Mouse (Mus musculus) gonadal fat pad, adult 2 months (tissue): ENCODE results near the gene Exosc7. TPM values are rescaled to one million over a fixed set of nuclear protein-coding genes. Genes with fewer than 3 reads are reported as not detected.

Experiments
- DNase-seq: peaks from one replicate; pipeline ENCODE4 v3.0.0-alpha.2; 2012; ENCODE audit warnings: low read depth
- polyA plus RNA-seq: library from polyadenylated mRNA; depleted of rRNA; stranded (reverse); fragments of >200 nt; gene quantifications from 2 replicates; pipeline ENCODE4 v1.2.3, GENCODE M21; 2012

Exosc7 gene
- polyA plus RNA-seq, 1 experiment = 25.5 TPM

GRCm38 (mm10) chr9:123138891-123139474, 26.0 kb downstream of the Exosc7 start:
- DNase-seq = no peak

GRCm38 (mm10) chr9:123139887-123140614, 27.0 kb downstream of the Exosc7 start:
- DNase-seq = no peak

GRCm38 (mm10) chr9:123148430-123148829, 35.4 kb downstream of the Exosc7 start:
- DNase-seq = no peak

GRCm38 (mm10) chr9:123150241-123151020, 37.4 kb downstream of the Exosc7 start, which contains the start of gene Clec3b:
TSS of gene Clec3b (plus strand) at chr9:123150946.
- DNase-seq = no peak

- no peak for DNase-seq
Measured at GRCm38 (mm10) chr9:123151561-123151960, 38.5 kb downstream of the Exosc7 start.

- no peak for DNase-seq
Measured at GRCm38 (mm10) chr9:123152026-123152425, 39.0 kb downstream of the Exosc7 start.

GRCm38 (mm10) chr9:123153121-123153520, 40.1 kb downstream of the Exosc7 start:
- DNase-seq = no peak

GRCm38 (mm10) chr9:123156910-123157361, 43.9 kb downstream of the Exosc7 start:
- DNase-seq = no peak

- DNase-seq = no peak
Measured at GRCm38 (mm10) chr9:123157699-123158098, 44.7 kb downstream of the Exosc7 start.

GRCm38 (mm10) chr9:123158125-123158836, 45.3 kb downstream of the Exosc7 start:
- DNase-seq = no peak

GRCm38 (mm10) chr9:123159330-123159729, 46.3 kb downstream of the Exosc7 start:
- DNase-seq = no peak

GRCm38 (mm10) chr9:123161792-123162191, 48.8 kb downstream of the Exosc7 start:
- DNase-seq = no peak

GRCm38 (mm10) chr9:123162985-123163694, 50.1 kb downstream of the Exosc7 start:
- DNase-seq = no peak

GRCm38 (mm10) chr9:123165781-123166443, 52.9 kb downstream of the Exosc7 start:
- DNase-seq = no peak

GRCm38 (mm10) chr9:123173760-123174159, 60.7 kb downstream of the Exosc7 start:
- no peak for DNase-seq

GRCm38 (mm10) chr9:123174356-123174755, 61.3 kb downstream of the Exosc7 start:
- no peak for DNase-seq

GRCm38 (mm10) chr9:123177380-123178048, 64.5 kb downstream of the Exosc7 start:
- DNase-seq = no peak

- DNase-seq = no peak
Measured at GRCm38 (mm10) chr9:123180003-123180402, 67.0 kb downstream of the Exosc7 start.

- no peak for DNase-seq
Measured at GRCm38 (mm10) chr9:123183226-123183625, 70.2 kb downstream of the Exosc7 start.

- DNase-seq = no peak
Measured at GRCm38 (mm10) chr9:123185546-123185945, 72.5 kb downstream of the Exosc7 start.
